Mouse (Mus musculus): ENCODE results near the gene Apc2.

DNA sequence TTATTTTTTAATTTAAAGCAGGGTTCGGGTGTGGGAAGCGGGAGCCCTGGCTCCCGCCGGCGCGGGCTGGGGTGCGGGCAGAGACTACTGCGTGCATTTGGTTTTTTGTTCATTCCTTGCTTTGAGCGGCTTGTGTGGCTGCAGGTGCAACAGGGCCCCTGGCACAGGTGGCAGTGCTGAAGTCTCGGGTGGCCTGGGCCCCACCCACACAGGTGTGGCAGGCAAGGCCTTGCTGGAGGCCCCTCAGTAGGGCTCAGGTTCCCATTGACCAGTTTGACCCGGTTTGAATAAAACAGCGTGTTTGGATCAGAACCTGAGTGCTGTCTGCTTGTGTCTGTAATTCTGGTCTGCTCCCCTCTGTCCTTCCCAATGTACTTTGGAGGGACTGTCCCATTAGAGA lies 7.7 kb upstream of the Apc2 start:
- TF ChIP-seq CTCF (IDR thresholded peaks at IDR 0.05; ENCODE audit: borderline replicate concordance, control insufficient read depth, extremely low read depth, insufficient read depth, low read length, poor library complexity) (no peak), POLR2A (IDR thresholded peaks at IDR 0.05; ENCODE audit: control insufficient read depth, extremely low read depth, insufficient read depth, low read length, poor library complexity) (no peak)
